Mouse (Mus musculus) kidney, postnatal 0 days (tissue): ENCODE results near the gene Rnf5. TPM values are rescaled to one million over a fixed set of nuclear protein-coding genes. Genes with fewer than 3 reads are reported as not detected.
A peak's percentile ranks its signal among the peaks of the same experiment; 100 is the strongest.

Experiments used
- ATAC-seq: fragments of 200-750 bp; cut with Nextera tagmentation; replicated peaks from 2 replicates; pipeline ENCODE4 v1.8.0; 2017; ENCODE audit warnings: low read depth, moderate number of reproducible peaks, moderate TSS enrichment, moderate library complexity; ENCODE audit not compliant: low FRiP score
- DNase-seq: peaks from one replicate; pipeline ENCODE4 v3.0.0-alpha.2; 2016; ENCODE audit warnings: low spot score
- H3K27ac ChIP-seq: fragments of 300-500 bp; sonication (generic); 2 replicates; pipeline ENCODE4 v1.5.1; 2014; ENCODE audit warnings: mild to moderate bottlenecking
- H3K27me3 ChIP-seq: fragments of 300-500 bp; sonication (generic); 2 replicates; pipeline ENCODE4 v1.6.1; 2014; ENCODE audit warnings: low read length, mixed read lengths; ENCODE audit not compliant: insufficient read depth
- H3K36me3 ChIP-seq: fragments of 300-500 bp; sonication (generic); 2 replicates; pipeline ENCODE4 v1.6.1; 2014; ENCODE audit warnings: low read length, mixed read lengths; ENCODE audit not compliant: insufficient read depth
- H3K4me1 ChIP-seq: fragments of 300-500 bp; sonication (generic); replicated peaks from 2 replicates; pipeline ENCODE4 v1.6.1; 2014; ENCODE audit warnings: antibody characterized with exemption, low read length, mixed read lengths; ENCODE audit not compliant: insufficient read depth
- H3K4me2 ChIP-seq: fragments of 300-500 bp; sonication (generic); 2 replicates; pipeline ENCODE4 v1.6.1; 2014; ENCODE audit warnings: mild to moderate bottlenecking, low read length, moderate library complexity, mixed read lengths
- H3K4me3 ChIP-seq: fragments of 300-500 bp; sonication (generic); replicated peaks from 2 replicates; pipeline ENCODE4 v1.5.1; 2014; ENCODE audit warnings: low read depth, low read length
- H3K9ac ChIP-seq: fragments of 300-500 bp; sonication (generic); 2 replicates; pipeline ENCODE4 v1.6.1; 2014; ENCODE audit warnings: low read depth, low read length
- H3K9me3 ChIP-seq: fragments of 300-500 bp; sonication (generic); replicated peaks from 2 replicates; pipeline ENCODE4 v1.6.1; 2016; ENCODE audit warnings: low read length, inconsistent platforms, mixed read lengths
- CTCF ChIP-seq: IDR thresholded peaks from 2 replicates; pipeline ENCODE4 v1.5.1; 2016; ENCODE audit warnings: antibody characterized with exemption, low read depth, mild to moderate bottlenecking, moderate library complexity
- WGBS: fragments of 180-500 bp; shearing (Covaris S2); extraction: QIAGEN DNeasy Blood & Tissue Kit; methylation state at CpG from one replicate; pipeline ENCODE4 v1.1.7; 2014; 5-methylcytosine and 5-hydroxymethylcytosine counted together
- polyA plus RNA-seq: library from polyadenylated mRNA; unstranded; fragments of >200 nt; fragmentation: Nextera tagmentation; extraction: Ambion mirVana; gene quantifications from 2 replicates; pipeline ENCODE4 v1.2.1, GENCODE M21; 2015

Gene Rnf5
- polyA plus RNA-seq, 1 experiment from 2014 or later, result 154 TPM

GRCm38 (mm10) chr17:34587423-34587811 is 16.1 kb downstream of the Rnf5 start:
- Histone ChIP-seq H3K9me3 (no peaks in the 10 kb centered on the region), H3K4me3 (peak overlapping the region; percentile 74), H3K27me3 (no peaks in the 10 kb centered on the region), H3K36me3 (no peaks in the 10 kb centered on the region), H3K27ac (peak overlapping the region; percentile 89), H3K4me1 (peaks cover 43% of the 10 kb centered on the region), H3K4me2 (peak overlapping the region; percentile 98), H3K9ac (peak overlapping the region; percentile 85)
- ATAC-seq, result peak; percentile 71
- no peak for TF ChIP-seq CTCF
- WGBS, result under 1% methylated on average over 48 of the region's 50 CpGs
- peak; percentile 95 for DNase-seq

GRCm38 (mm10) chr17:34586796-34587422 is 16.6 kb downstream of the Rnf5 start:
- WGBS, result under 1% methylated on average over 38 of the region's 38 CpGs
- peaks cover 43% of the 10 kb centered on the region for H3K4me1 ChIP-seq

GRCm38 (mm10) chr17:34585877-34586771 is 17.4 kb downstream of the Rnf5 start:
- no peak for TF ChIP-seq CTCF
- DNase-seq (no peak), ATAC-seq (no peak)

More at GRCm38 (mm10) chr17:34586796-34587422, 16.6 kb downstream of the Rnf5 start:
- Histone ChIP-seq H3K27me3 (no peaks in the 10 kb centered on the region), H3K36me3 (no peaks in the 10 kb centered on the region), H3K4me3 (peak overlapping the region; percentile 74), H3K9ac (peak overlapping the region; percentile 85), H3K9me3 (no peaks in the 10 kb centered on the region), H3K27ac (peak overlapping the region; percentile 89), H3K4me2 (peak overlapping the region; percentile 98)
- DNase-seq (peak; percentile 96), ATAC-seq (peak; percentile 57)
- TF ChIP-seq CTCF, result no peak

GRCm38 (mm10) chr17:34585121-34585520 is 18.4 kb downstream of the Rnf5 start:
- H3K9ac ChIP-seq, result no peak overlapping the region
- TF ChIP-seq CTCF, result no peak
- no peaks in the 10 kb centered on the region for H3K9me3 ChIP-seq
- DNase-seq (no peak), ATAC-seq (no peak)
- no peaks in the 10 kb centered on the region for H3K27me3 ChIP-seq
- 87% methylated on average over 8 of the region's 8 CpGs for WGBS
- H3K36me3 ChIP-seq, result no peaks in the 10 kb centered on the region
- no peak overlapping the region for H3K4me2 ChIP-seq
- H3K4me1 ChIP-seq, result peaks cover 26% of the 10 kb centered on the region
- H3K27ac ChIP-seq, result no peak overlapping the region
- H3K4me3 ChIP-seq, result no peak overlapping the region

More at GRCm38 (mm10) chr17:34585877-34586771, 17.4 kb downstream of the Rnf5 start:
- H3K27ac ChIP-seq, result peak overlapping the region; percentile 89; the same call in 1 of the 2 replicates
- peak overlapping the region; percentile 74 for H3K4me3 ChIP-seq
- H3K27me3 ChIP-seq, result no peaks in the 10 kb centered on the region
- no peaks in the 10 kb centered on the region for H3K36me3 ChIP-seq
- no peaks in the 10 kb centered on the region for H3K9me3 ChIP-seq
- H3K9ac ChIP-seq, result peak overlapping the region; percentile 85; the same call in 1 of the 2 replicates
- 24% methylated on average over 32 of the region's 32 CpGs for WGBS
- peaks cover 36% of the 10 kb centered on the region for H3K4me1 ChIP-seq
- peak overlapping the region; percentile 98 for H3K4me2 ChIP-seq

DNA sequence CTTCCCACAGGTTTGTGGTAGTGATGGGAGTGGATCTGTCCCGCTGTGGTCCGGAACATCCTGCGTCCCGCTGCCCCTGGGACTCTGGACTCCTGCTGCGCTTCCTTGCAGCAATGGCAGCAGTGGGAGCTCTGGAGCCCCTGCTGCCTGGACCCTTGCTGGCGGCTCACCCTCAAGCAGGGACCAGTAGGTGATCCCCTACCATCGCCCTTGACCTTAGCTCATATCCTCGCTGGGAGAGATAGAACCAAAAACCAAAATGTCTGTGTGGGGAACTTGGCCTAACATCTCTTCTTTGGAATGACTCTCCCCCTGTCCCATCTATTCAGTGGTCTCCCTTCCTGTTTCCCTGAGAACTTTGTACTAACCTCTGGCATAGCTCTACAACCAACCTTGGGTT is 19.7 kb downstream of the Rnf5 start:
- Histone ChIP-seq H3K27me3 (no peaks in the 10 kb centered on the region), H3K9me3 (no peaks in the 10 kb centered on the region), H3K4me1 (peaks cover 13% of the 10 kb centered on the region), H3K9ac (no peak overlapping the region), H3K27ac (no peak overlapping the region), H3K4me3 (no peak overlapping the region), H3K4me2 (no peak overlapping the region), H3K36me3 (no peaks in the 10 kb centered on the region)
- no peak for TF ChIP-seq CTCF
- WGBS, result 89% methylated on average over 8 of the region's 8 CpGs
- no peak for ATAC-seq
- no peak for DNase-seq

DNA sequence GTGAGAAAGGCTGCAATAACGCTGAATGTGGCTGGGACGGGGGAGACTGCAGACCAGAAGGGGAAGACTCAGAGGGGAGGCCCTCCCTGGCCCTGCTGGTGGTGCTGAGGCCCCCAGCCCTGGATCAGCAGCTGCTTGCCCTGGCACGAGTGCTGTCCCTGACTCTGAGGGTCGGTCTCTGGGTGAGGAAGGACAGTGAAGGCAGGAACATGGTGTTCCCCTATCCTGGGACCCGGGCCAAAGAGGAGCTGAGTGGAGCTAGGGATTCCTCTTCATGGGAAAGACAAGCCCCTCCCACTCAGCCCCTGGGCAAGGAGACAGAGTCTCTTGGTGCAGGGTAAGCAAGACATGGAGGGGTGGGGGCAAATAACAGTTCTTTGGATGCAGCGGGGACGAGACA is 20.1 kb downstream of the Rnf5 start:
- Histone ChIP-seq H3K4me3 (no peak overlapping the region), H3K9ac (no peak overlapping the region), H3K4me1 (peaks cover 9% of the 10 kb centered on the region), H3K9me3 (no peaks in the 10 kb centered on the region), H3K27ac (no peak overlapping the region), H3K4me2 (no peak overlapping the region), H3K27me3 (no peaks in the 10 kb centered on the region), H3K36me3 (no peaks in the 10 kb centered on the region)
- no peak for TF ChIP-seq CTCF
- DNase-seq (no peak), ATAC-seq (no peak)
- 60% methylated on average over 7 of the region's 7 CpGs for WGBS
